Mouse (Mus musculus) layer of hippocampus, postnatal 36 days (tissue): ENCODE data around the gene Adcy10. TPM values are rescaled to one million over a fixed set of nuclear protein-coding genes. Genes with fewer than 3 reads are reported as not detected.
A peak's percentile ranks its signal among the peaks of the same experiment; 100 is the strongest.

Source experiments
- DNase-seq, 2 experiments: peaks; one replicate each; pipeline ENCODE4 v3.0.0; 2022
- total RNA-seq, 2 experiments: library from RNA; stranded (reverse); gene quantifications; 2 replicates each; pipeline ENCODE4 v1.2.3; 2021

Adcy10 gene
- total RNA-seq: under 1 TPM; 0.42 to 0.63 TPM

DNA sequence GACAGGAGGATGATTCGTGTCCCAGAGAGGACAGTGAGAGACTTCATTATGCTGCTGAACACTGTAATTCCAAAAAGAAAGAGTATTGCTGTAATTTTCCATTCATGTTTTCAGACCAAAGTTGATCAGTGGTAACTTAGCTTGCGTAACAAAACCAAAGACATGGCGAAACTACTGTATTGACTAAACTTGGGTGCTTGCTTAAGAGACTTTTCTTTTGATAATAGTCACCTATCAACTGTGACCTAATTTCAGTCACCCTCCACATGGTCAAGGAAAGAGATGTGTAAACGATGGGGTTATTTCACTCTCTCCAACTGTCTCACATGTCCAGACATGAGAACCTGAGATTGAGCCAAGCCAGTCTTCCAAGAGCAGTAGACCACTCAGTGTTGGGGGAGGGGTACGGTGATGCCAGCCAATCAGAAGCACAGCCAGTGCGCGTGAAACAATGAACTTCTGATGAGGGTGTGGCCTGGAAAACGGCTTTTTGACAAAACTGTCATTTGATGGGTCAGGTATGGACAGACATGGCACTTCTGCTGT, at the start of gene Adcy10:
Gene Adcy10, plus strand, starts transcription at position 496 of the 546 bp plus-strand sequence.
- DNase-seq: no peak

DNA sequence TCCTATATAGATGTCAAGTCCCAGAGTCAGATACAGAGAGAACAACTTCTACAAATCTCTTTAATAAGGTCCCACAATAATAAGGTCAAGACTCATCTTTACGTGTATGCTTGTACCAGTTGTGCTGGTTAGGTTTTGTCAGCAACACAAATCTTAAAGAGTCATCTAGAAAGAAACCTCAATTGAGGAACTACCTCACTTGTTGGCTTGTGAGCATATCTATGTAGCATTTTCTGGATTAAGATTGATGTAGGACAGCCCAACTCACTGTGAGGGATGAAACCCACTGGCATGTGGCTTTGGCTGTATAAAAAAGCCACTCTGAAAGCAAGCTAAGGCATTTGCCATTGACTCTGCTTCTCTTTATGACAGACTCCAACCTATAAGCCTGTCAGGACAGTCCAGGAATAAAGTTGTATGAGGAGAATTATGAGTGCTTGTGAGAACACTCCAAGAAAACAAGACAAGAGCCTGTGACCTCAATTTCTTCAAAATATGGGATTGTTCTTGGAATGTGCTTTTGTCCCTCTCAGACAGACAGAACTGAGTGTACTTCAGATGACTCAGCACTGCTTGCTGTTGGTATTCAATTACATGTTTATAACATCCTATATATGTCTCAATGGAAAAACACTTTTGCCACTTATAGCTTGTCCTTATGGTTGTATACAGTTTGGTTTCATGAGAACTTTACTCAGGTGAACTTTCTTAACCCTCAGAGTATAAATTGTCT, 46.5 kb upstream of the Adcy10 start:
- DNase-seq: no peak

DNA sequence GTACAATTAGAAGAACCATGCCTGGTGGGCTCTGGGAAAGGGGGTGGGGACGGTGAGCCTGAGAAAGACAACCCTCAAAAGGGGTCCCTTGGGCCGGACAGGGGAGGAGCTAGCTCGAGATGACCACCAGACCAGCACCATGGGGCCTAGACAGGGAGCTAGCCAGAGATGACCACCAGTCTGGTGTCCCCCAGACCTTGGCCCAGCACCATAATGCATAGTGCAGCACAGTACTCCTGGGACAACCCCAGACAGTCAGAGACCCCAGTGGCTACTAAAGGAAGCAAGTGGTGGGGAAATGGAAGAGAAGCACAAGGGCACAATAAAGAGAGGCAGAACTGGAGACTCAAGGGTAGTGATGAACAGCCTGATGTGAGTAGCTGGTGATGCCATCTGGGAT, 44.2 kb upstream of the Adcy10 start:
- DNase-seq: no peak

DNA sequence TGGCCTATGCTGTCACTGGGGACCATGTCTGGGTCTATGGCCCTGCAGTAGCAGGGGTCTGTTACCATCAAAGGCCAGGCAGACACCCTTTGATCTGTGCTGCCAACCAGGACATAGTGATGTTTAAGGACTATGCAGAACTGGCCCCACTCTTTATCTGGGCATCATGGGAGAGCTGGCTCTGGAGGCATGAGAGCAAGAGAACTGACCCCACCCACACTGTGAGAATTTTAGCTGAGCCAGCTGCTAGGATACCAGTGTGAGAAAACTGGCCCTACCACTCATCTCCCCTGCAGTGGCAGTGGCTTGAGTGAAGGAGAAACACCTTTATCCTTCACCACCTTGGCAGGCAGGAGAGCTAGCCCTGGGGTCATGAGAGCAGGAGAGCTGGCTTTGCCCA, 43.8 kb upstream of the Adcy10 start:
- no peak for DNase-seq

DNA sequence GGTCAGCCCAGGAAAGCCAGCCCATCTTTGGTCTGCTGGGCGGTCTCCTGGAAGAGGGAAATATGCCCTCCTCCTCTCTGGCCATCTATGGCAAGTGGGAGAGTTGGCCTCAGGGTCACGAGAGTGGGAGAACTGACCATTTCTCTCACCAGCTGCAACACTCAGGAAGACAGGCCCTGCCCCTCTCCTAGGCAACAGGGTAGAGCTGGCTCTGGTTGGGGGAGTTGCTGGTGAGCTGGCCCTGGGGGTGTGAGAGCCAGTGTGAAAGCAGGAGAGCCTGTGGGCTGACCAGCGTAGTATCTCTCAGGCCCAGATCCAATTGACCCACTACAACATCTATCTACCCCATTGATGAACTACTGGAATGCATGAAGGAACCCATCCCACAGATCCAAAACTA, 43.3 kb upstream of the Adcy10 start:
- DNase-seq: no peak

DNA sequence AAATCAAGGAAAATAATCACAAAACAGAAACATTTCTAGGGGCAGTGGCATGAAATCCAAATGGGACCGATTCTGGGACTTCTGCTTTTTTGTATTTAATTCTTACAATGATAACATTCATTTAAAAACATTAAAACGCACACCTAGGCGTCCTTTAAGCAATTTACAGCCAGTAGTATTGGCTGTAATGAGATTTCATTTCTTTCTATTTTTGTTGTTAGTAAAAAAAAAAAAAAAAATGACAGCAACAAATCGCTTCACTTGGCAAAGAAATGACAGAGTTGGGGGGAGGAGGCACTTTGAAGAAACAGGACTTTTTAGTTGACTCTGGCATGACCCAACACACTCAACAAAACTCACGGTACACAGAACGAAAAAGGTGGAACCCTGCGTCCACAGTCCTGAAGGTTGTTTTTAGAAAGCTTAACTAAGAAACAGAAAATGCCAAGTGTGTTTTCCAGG, 25.9 kb upstream of the Adcy10 start:
- no peak for DNase-seq

DNA sequence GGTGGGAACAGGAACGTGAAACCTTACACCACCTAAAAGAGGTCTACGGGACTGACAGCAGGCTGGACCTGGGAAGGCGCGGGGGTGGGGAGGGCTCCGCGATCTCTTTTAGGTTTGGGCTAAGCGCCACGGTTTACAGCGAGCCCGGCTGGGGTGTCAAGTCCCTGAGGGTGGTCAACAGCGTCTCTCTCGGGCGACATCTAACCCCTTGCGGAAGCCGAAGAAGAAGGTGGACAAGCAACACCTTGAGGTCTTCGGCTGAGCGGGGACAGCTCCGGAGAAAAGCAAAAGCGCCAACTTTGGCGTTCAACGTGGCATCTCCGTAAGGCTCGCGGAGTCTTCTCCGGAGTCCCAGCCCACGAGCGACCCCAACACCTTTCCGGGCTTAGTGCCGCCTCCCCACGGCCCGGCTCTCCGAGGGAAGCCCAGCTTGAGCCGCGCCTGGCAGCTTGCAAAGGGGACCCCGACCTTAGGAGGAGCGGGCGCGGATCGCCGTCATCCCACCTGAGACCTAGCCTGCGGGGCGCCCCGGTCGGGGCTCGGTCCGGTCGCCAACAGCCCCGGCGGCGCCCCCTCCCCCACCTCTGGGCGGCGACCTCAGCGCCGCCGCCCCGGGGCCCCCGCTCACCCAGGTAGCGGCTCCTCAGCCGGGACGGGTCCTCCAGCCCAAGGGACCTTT, 25.3 kb upstream of the Adcy10 start:
- peak; percentile 44 to 47 for DNase-seq

DNA sequence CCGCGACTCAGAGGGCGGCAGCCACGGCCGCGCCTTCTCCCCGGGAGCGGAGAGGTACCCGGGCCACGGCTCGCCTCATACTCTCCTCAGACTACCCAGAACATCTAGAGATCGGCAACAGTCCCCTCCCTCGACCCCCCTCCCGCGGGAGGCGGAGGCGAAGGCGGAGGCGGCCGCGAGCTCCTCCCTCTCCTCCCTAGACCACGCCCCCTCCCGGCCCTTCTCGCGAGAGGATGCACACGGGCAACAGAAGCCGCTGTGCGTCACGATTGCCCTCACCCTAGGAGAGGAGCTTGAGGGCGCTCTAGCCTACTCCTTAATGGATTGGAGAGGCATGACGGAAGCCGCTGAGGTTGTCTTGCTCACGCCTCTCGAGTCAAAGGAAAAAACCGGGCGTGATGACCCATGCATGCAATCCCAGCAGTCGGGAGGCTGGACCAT, 24.6 kb upstream of the Adcy10 start, which contains the start of the genes Dcaf6 and Mpc2:
Gene Dcaf6, minus strand, starts transcription at position 116 of the 441 bp plus-strand sequence.
Gene Mpc2, plus strand, starts transcription at position 278 of the 441 bp plus-strand sequence.
- peak; percentile 100 for DNase-seq

DNA sequence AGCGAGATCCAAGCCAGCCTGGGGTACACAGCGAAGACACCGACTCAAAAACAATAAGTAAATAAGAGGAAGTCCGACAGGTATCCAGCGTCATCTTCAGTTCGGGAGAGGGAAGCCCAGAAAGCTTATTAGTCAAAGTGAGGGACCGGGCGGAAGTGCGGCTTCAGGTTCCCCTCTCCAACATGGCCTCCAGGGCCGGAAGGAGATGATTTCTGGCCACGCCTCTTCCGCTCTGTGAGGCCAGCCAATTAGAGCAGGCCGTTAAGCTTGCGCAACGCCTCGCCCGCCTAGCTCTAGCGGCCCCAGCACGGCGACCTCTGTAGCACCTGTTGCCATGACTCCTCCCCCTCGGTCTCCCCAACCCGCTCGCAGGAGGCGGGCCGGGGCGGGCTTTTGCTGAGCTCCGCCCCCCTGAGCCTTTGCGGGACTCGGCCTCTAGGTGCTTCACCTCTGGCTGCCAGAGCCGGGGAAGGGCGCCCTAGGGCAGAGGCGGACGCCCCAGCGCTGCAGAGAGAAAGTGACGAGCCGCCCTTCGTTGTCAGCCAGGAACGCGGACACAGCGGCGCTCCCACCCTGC, 24.1 kb upstream of the Adcy10 start:
- peak; percentile 98 to 99 for DNase-seq

DNA sequence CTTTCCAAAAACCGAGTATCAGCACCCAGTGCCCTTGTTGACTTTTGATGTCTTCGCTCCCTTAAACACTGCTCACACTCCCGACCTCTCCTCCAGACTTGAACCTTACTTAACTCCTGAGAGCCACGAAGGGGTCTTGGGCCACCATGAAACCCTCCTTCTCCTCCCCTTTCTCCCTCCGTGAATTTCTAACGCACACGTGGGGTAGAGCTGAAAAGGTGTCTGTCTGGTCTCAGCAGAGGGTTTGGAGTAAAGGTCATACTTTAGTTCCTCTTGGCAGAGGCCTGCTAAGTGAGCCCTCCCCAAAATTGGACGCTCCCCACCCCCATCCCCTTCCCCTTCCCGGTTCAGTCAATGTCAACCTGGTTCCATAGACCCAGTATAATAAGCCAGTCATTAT, 23.3 kb upstream of the Adcy10 start:
- DNase-seq: no peak

DNA sequence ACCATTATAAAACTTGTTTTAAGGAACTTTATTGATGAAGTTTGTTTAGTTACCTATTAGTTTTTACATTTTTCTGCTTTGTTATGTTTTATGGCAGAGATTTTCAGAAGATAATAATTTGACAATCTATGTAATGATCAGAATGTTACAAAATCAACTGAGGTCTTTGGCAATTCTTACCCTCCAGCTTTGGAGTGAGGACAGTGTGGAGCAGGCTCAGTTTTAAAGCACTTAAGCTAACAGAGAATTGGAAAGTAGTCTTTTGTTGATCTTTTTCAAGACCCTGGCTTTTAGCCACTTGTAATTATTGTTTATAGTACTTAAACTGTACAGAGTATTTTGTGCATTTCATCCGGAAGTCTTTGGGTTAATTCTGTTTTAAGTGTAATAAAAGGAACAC, 22.1 kb upstream of the Adcy10 start:
- DNase-seq: no peak

DNA sequence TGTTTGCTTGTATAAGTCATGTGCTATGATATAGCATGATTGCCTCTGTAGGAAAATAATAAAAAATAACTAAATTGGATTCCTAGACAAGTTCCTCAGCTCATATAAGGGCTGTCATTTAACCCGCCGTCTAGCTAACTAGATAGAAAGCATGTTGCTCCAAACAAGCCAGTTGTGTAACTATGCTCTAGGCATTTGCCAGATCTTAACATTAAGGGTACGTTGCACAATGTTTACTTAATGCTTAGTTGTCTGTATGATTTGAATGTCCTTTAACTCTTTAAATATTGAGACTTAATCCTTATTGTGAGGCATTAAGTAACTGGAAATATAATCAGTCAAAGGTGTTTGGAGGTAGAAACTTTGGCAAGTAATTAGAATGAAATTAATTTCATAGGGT, 20.4 kb upstream of the Adcy10 start:
- DNase-seq: no peak

DNA sequence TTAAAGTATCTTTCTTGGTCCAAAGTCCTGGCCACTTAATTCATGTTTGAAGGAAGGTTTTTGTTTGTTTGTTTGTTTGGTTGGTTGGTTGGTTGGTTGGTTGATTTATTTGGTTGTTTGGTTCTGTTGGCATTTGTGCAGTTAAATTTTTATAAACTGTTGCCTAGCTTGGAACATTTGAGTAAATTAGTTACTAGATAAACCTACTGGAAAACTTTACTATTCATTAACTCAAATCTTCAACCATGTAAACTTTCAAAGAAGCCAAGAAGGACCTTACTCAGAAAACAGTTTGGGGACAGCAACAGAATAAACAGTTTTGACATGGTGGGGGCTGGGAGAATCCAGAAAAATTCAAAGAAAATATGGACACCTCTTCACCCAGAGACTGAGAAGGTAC, 16.0 kb upstream of the Adcy10 start:
- DNase-seq: no peak

DNA sequence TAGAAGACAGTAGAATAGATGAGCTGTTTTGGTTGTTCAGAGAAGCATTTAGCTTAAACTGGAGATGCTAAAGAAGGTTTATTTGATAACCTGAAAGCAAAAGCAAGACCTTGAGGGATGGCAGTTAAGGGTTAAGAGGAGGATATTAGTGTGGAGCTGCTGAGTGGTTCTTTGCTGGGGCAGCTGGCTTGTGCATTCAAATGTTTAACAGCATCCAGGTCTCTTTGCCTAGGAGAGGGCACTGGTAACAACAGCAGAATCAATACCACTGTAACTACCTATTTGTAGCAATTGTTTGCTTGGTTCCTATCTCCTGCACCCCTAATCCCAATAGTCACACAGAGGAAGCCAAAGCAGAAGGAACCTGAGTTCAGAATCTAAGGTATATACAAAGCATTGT, 15.3 kb upstream of the Adcy10 start:
- DNase-seq: no peak

DNA sequence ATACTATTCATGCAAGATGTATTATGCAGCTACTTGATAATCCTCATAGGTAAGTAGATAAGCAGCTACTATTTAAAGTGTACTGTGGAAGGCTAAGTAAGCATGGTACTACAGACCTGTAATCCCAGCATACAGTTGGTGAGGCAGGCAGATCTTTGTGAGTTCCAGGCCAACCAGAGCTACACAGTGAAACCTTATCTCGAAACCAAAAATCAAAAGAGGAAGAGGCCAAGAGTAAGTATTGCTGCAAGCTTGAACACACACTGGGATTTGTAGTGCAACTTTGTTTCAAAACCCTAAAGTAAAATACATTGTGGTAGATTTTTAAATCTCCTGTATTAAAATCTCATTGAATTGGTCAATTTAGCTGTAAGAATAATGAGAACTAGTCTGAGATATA, 13.5 kb upstream of the Adcy10 start:
- DNase-seq: no peak

DNA sequence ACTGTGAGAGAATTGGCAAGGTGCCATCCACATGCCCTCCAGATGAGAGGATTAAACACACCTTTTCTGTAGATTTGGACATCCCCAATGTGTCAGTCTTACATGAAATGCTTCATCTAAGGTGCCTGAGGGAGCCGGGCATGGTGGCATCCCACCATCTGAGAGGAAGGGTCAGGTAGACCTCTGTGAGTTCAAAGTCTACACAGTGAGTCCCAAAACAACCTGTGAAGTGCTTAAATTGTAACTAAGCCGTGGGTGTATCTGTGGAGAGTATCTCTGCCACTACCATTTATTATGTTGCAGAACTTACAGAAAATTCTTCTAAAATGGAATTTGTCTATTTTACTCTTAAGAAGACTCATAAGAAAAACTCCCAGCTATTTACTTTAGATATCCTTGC, 1.1 kb downstream of the Adcy10 start:
- no peak for DNase-seq

DNA sequence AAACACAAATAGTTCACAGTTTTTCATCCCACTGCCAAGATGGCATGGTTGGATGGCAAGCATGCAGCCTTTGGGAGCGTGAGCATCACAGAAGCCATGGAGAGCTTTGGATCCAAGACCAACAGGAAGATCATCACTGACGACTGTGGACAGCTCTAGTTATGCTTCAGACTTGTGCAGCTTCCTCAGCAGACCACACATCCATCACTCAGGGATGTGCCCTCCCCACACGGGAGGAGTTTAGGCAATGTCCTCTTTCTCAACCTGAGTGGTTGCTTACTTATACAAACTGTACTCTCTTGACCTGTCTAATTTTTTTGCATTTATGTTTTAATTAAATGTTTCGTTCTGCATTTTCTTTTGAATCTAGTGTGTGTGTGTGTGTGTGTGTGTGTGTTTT, 4.2 kb downstream of the Adcy10 start:
- DNase-seq: no peak

DNA sequence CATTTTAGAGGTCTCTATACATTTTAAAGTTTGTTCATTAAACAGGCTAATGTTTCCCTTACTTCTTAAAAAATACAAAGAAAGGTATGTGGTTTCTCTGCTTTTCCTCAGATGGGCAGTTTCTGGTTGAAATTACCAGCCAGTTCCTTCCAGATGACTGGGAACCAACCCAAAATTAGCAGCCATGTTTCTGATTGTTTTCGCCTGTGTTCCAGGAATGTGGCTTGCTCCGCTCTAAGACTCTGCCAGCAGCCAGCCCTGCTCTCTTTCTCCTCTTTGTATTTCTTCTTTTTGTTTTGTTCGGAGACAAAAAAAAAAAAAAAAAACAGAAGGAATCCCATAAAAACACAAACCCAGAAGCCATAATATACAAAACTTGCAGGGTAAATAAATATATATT, 13.9 kb downstream of the Adcy10 start:
- no peak for DNase-seq

DNA sequence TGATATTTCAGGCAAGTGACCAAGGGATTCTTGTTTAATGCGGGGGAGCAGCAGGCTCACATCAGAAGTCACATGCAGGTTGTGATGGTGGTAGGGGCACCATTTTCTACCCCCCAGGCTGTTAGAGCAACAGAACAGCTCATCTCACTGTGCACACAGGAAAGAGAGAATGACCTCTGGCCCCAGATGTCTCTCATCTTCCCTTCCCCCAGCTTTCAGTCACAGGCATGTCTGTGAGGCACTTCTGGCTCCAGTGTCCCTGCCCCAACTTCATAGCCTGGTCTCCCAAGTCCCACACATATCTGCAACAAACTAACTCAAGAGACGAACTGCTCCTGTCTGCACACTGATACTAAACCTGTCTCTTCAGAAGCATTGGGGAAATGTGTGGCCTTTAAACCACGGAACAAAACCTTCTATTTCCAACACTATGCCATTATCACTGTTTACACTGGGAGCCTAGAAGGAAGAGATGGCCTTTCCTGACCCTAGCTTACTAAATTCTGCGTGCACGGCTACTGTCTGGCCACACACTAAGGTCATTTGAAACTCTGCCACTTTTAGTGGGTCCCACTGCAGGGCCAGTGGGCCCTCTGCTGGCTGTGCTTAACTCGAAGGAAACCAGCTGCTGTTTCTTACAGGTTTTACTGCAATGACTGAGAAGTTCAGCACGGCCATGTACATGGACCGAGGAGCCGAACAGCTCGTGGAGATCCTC, 18.5 kb downstream of the Adcy10 start:
- DNase-seq: no peak

DNA sequence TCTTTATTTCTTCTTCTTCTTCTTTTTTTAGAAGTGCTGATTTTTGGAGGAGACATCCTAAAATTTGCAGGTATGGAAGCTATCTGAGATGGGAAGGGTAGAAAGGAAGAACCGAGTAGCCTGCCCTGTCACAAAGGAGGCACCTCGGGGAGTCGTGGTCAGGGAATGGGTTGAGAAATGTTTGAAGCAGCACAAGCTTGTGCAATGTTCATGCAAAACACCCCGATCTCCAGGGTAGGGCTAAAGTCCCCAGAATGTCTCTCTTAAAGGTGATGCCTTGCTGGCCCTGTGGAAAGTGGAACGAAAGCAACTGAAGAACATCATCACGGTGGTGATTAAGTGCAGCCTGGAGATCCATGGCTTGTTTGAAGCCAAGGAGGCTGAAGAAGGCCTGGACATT, 21.3 kb downstream of the Adcy10 start:
- no peak for DNase-seq

DNA sequence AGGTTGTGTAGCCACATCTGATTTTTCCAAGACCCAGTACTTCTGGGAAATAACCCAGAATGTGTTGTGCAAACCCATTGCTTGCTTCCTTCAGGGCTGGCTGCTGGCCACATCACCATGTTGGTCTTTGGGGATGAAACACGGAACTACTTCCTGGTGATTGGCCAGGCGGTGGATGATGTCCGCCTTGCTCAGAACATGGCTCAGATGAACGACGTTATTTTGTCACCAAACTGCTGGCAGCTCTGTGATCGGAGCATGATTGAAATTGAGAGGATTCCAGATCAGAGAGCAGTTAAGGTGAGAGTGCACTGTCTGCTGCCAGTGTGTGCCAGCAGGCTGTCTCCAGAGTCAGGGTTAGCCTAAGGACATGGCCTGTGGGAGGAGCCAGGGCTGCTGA, 25.2 kb downstream of the Adcy10 start:
- no peak for DNase-seq

DNA sequence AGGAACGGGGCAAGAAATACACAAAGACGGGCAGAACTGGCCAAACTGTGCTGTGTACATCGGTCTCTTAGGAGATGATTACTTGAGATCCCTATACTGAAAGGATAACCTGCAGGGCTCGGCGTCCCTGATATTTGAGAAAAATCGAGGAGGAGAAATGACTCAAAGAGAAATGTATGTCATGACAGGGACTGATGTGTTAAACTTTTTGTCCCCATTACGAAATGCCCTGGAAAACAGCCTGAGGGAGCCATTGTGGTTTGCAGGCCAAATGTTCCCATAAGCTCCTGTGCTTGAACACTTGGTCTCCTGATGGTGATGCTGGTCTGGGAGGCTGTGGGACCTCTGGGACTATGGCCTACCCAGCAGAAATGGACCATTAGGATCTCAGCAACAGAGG, 35.7 kb downstream of the Adcy10 start:
- DNase-seq: no peak
